Mouse (Mus musculus) liver, postnatal 0 days (tissue): ENCODE measurements around the gene Pygo1.

ENCODE experiments used
- CTCF ChIP-seq: sonication (generic); IDR thresholded peaks from 2 replicates; pipeline ENCODE4 v1.5.1; 2016; ENCODE audit warnings: antibody characterized with exemption, low read depth
- EP300 ChIP-seq: IDR thresholded peaks from 2 replicates; pipeline ENCODE4 v1.6.1; 2016; ENCODE audit warnings: antibody characterized with exemption, low read depth, mild to moderate bottlenecking

- TF ChIP-seq CTCF (no peak), EP300 (no peak)
These were observed 49.8 kb downstream of the Pygo1 start for GRCm38 (mm10) chr9:72975242-72975641.
